Mouse (Mus musculus): ENCODE results near the gene Oas1g.
"Not testable (repeated sequence)": the region's sequence is repeated elsewhere in the genome, so short reads cannot be mapped to it uniquely, and the experiment has no call there.

Gene Oas1g

GRCm38 (mm10) chr5:120890991-120891390, 3.6 kb upstream of the Oas1g start:
- DNase-seq (ENCODE audit: low read depth, low spot score): no peak

GRCm38 (mm10) chr5:120890026-120890425, 2.6 kb upstream of the Oas1g start:
- no peak for DNase-seq (ENCODE audit: low read depth, low spot score)

- peak; percentile 98 for DNase-seq (ENCODE audit: low read depth, low spot score)
Observed at GRCm38 (mm10) chr5:120888294-120888815, 942 bp upstream of the Oas1g start.

GRCm38 (mm10) chr5:120887831-120888230, 418 bp upstream of the Oas1g start:
- DNase-seq (ENCODE audit: low read depth, low spot score): no peak

DNA sequence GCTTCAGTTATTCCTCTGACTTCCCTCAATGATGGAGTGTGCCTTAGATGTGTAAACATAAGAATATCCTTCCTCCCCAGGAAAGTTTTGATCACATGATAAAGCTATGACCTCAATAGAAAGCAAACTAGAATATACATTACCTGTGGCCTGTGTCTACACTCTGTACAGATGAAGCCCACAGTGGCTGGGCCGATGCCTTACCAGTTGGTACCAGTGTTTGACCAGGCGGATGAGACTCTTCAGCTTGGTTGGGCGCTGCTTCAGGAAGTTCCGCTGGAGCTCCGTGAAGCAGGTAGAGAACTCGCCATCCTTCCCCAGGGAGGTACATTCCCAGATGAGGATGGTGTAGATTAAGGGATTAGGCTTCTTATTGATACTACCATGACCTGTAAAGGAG, 5.7 kb downstream of the Oas1g start:
- not testable (repeated sequence) for DNase-seq (ENCODE audit: low read depth, low spot score)

DNA sequence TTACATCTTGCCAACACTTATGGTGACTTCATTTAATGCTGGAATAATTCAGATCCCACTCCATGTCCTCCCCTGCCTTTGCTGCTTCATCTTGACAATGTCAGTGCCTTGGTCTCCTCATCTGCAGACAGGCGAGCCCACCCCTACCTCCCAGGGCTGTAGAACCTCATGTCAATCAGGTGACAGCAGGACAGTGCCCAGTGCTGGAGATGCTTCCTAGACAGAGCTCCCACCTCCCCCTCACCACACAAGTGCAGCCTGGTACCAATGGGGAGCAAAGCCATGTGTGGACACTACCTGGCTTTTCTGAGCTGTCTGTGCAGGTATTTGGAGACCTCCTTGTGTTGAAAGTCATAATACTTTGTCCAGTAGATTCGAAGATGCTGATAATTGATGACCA, 8.6 kb downstream of the Oas1g start:
- DNase-seq (ENCODE audit: low read depth, low spot score): not testable (repeated sequence)

GRCm38 (mm10) chr5:120877407-120877806, 10.0 kb downstream of the Oas1g start:
- DNase-seq (ENCODE audit: low read depth, low spot score): not testable (repeated sequence)

DNA sequence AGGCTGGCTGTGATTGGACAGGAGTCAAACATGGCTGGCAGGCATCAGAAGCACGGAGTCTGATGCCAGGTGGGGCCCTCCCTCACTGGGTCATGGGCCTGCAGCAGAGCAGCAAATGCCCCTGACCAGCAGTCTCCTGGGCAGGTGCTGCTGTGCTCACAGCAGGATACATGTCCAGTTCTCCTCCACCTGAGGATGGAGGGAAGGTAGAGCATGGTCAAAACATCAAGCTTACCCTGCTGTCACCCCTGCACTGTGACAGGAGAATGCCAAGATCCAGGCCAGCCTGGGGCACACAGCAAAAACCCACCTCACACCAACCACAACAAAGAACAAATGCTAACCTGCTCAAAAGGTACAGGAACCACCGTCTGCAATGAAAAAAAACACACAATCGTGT, 10.6 kb downstream of the Oas1g start:
- not testable (repeated sequence) for DNase-seq (ENCODE audit: low read depth, low spot score)

- no peak for DNase-seq (ENCODE audit: low read depth, low spot score)
Observed at GRCm38 (mm10) chr5:120871469-120871868, 15.9 kb downstream of the Oas1g start.

DNA sequence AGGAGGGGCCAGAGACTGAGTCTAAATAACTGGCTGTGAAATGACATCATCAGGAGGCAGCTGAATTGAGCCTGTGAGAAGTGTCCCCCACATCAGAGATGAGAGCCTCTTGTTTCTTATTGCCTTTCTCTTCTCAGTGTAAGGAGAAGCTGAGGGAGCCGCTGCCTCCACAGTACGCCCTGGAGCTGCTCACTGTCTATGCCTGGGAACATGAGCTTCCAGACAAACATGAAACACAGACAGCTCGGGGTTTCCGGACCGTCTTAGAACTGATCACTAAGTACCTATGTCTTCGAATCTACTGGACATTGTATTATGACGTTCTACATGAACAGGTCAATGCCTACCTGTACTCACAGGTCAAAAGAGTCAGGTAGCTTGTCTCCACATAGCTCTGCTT, 16.6 kb downstream of the Oas1g start:
- no peak for DNase-seq (ENCODE audit: low read depth, low spot score)

GRCm38 (mm10) chr5:120870081-120870480, 17.3 kb downstream of the Oas1g start:
- DNase-seq (ENCODE audit: low read depth, low spot score): no peak

GRCm38 (mm10) chr5:120869436-120870015, 17.9 kb downstream of the Oas1g start:
- DNase-seq (ENCODE audit: low read depth, low spot score): no peak

DNA sequence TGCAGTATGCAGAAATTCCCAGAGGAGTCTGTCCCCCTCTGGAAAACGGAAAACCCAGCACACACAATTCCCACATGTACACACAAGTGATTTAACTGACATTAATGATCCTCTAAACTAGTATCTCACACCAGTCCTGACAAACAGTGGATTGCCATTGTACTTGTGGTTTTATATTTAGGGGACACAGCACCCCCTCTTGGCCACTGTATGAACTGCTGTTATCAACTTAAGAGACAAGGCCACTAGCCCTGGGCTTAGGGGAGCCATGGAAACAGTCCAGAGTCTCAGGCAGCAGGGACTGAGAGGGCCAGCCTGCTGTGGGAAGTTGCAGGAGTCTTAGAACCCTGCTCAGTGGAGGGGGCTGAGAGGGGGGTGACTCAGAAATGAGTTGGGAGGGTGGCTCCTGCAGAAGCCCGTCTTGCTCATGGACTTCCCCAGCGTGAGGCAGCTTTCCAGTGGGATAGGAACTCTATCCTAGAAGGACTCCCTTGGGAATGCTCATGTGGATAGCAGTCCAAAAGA, 22.0 kb downstream of the Oas1g start:
- peak; percentile 88 for DNase-seq (ENCODE audit: low read depth, low spot score)

DNA sequence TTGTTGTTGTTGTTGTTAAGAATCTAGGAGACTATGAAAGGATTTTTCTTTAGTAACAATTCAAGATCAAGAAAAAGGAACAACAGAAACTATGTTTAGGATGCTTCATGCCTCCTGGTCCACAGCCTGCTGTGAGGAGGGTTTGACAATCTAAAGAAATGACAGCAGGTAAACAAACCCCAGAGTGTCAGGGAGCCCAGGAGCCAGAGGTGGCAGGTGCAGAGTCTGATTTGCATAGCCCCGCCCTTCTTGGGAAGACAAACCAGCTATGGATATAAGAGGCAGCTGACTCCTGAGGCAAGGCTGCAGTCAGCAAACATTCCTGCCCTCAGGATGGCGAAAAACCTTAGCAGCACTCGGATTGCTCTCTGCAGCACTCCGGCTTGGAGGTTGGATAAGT, 26.3 kb downstream of the Oas1g start, which contains the start of gene Oas1h:
Gene Oas1h, plus strand, starts transcription at position 301 of the 400 bp plus-strand sequence.
- peak; percentile 49 for DNase-seq (ENCODE audit: low read depth, low spot score)

- no peak for DNase-seq (ENCODE audit: low read depth, low spot score)
Observed at GRCm38 (mm10) chr5:120859241-120859640, 28.2 kb downstream of the Oas1g start.

DNA sequence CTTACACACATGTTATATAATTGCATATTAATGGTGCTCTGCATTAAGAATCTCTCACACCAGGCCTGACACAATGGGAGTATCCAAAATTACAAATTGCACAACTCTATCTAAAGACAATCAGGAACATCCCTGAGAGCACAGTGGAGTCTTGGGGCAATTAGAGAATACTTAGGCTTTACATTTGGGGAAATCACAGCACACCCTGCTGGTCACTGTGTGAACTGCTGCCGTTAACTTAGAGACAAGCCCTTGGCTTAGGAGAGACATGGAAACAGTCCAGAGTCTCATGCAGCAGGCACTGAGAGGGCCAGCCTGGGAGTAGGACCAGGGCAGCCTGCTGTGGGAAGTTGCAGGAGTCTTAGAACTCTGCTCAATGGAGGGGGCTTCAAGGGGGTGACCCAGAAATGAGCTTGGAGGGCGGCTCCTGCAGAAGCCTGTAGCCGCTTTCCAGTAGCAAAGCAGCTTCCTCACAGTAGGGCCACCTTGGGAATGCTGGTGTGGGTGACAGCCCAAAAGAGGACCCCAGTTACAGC, 37.7 kb downstream of the Oas1g start:
- DNase-seq (ENCODE audit: low read depth, low spot score): peak; percentile 86

DNA sequence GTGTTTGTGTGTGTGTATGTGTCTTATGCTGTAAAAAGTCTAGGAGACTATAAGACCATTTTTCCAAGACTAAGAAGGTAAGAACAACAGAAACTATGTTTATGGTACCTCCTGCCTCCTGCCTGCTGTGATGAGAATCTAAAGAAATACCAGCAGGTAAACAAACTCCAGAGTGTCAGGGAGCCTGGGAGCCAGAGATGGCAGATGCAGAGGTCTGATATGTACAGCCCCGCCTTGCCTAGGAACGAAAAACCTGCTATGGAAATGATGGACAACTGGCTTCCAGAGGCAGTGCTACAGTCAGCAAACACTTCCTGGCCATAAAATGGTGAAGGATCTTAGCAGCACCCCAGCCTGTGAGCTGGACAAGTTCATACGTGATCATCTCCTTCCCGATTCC, 40.3 kb downstream of the Oas1g start, which contains the start of gene Oas1f:
Gene Oas1f, plus strand, starts transcription at position 301 of the 400 bp plus-strand sequence.
- no peak for DNase-seq (ENCODE audit: low read depth, low spot score)

DNA sequence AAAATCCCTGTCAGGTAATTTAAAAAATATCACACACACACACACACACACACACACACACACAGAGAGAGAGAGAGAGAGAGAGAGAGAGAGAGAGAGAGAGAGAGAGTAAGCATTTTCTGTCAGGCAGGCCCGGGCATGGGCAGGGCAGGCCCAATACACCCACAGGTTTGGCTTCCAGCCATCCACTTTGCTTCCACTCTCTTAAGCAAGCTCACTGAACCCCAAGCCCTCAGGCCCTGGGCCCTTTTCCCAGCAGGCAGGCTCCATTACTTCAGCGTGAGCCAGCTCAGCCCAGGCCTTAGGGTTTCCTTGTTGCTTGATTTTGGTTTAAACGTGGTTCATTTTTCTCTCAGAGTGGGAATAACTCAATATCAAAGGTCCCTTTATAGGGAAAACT, 42.7 kb downstream of the Oas1g start:
- DNase-seq (ENCODE audit: low read depth, low spot score): no peak

DNA sequence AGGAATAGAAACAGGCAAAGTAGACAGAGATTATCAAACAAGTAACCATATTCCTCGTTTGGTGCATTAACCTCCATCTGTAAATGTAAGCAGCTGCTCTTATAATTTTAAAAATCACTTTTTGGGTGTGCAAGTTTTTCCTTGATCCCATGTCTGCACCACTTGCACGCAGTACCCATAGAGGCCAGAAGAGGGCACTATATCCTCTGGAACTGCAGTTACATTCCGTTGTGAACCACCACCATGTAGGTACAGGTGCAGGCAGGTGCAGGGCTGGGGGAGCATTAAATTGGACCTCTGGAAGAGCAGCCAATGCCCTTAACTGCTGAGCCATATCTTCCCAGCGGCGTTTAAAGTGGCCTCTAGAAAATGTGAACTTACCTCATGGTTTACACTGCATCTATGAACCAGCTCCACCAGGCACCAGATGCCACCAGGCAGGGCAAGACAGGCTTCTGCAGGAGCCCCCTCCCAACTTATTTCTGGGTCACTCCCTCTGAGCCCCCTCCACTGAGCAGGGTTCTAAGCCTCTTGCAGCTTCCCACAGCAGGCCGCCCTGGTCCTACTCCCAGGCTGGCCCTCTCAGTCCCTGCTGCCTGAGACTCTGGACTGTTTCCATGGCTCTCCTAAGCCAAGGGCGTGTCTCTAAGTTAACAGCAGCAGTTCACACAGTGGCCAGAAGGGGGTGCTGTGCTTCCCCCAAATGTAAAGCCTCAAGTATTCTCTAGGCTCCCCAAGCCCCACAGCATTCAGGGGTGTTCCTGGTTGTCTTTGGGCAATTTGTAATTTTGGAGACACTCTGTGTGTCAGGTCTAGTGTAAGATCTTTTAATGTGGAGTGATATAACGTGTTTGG, 50.5 kb downstream of the Oas1g start:
- peak; percentile 91 for DNase-seq (ENCODE audit: low read depth, low spot score)

- DNase-seq (ENCODE audit: low read depth, low spot score): peak; percentile 84
Observed at GRCm38 (mm10) chr5:120833335-120834280, 53.8 kb downstream of the Oas1g start.

DNA sequence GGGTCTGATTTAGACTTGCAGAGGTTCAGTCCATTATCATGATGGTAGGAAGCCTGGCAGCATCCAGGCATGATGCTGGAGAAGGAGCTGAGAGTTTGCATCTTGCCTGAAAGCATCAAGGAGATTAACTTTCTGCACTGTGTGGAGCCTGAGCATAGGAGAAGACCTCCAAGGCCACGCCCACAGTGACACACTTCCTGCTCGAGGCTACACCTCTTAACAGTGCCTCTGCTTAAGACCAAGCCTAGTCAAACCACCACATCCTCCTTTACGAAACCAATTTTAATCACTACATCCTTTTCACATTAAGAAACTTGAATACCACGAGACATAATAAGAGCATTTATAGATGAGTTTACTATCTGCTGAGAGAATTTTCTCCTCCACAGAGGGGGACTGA, 56.4 kb downstream of the Oas1g start:
- DNase-seq (ENCODE audit: low read depth, low spot score): no peak
